Mouse (Mus musculus): ENCODE data around the gene Klf7. TPM values are rescaled to one million over a fixed set of nuclear protein-coding genes. Genes with fewer than 3 reads are reported as not detected.

The Klf7 gene
- polyA plus RNA-seq, 1 experiment from 2014 or later = 26.1 TPM

DNA sequence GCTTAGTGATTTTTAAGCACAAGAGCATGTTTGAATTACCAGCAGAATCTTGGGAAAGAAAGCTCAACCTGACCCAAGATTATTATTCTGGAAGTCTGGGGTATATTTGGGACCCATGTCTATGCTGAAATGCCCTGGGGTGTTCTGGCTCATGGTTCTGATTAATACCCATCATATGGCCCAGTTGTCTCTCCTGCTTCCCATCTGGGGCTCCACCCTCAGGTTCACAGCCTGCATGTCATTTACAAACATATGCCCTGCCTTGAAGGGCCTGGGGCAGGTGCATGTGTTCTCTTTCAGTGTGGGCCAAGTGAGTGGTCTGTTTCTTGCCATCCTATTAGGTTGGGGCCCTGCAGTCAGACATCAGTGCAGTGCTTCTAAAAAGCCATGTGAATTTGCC lies 114.1 kb downstream of the Klf7 start:
- ATAC-seq (ENCODE audit: low read depth) (no peak), DNase-seq (ENCODE audit: low spot score) (no peak)
- Histone ChIP-seq H3K27me3 (replicated peaks; ENCODE audit: control insufficient read depth, insufficient read depth, low read length) (no peaks in the 10 kb centered on the region), H3K4me2 (ENCODE audit: low read depth, low read length) (no peak overlapping the region), H3K9me3 (ENCODE audit: control insufficient read depth, low read length) (no peaks in the 10 kb centered on the region), H3K9ac (ENCODE audit: low read depth, low read length) (no peak overlapping the region), H3K4me3 (ENCODE audit: low read depth, low read length) (no peak overlapping the region), H3K27ac (replicated peaks; ENCODE audit: low read depth, low read length) (no peak overlapping the region), H3K4me1 (ENCODE audit: control insufficient read depth, insufficient read depth, low read length) (no peaks in the 10 kb centered on the region), H3K36me3 (ENCODE audit: control insufficient read depth, insufficient read depth, low read length) (no peaks in the 10 kb centered on the region)

DNA sequence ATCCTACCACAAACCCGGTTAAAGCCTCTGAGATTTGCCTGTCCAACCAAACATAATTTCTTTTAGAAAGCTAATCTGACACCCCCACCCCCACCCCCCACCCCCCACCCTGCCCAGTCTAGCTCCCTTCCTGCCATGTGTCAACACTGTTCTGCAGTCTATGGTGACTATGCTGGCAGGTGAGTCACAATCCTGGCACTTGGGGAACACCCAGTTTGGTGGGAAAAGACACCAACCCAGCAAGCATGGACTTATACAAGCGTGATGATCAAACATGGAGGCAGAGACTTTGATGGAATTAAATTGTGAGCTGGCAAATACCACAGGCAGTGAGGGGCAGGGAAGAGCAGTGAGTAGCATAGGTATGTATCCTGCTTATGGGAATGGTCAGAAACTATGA lies 116.9 kb downstream of the Klf7 start:
- 91% methylated on average over 2 of the region's 2 CpGs for WGBS
- no peak overlapping the region for H3K9ac ChIP-seq (ENCODE audit: low read depth, low read length)
- H3K27me3 ChIP-seq (replicated peaks; ENCODE audit: control insufficient read depth, insufficient read depth, low read length) = no peaks in the 10 kb centered on the region
- H3K4me3 ChIP-seq (ENCODE audit: low read depth, low read length) = no peak overlapping the region
- H3K36me3 ChIP-seq (ENCODE audit: control insufficient read depth, insufficient read depth, low read length) = no peaks in the 10 kb centered on the region
- no peak for DNase-seq (ENCODE audit: low spot score)
- H3K27ac ChIP-seq (replicated peaks; ENCODE audit: low read depth, low read length) = no peak overlapping the region
- no peaks in the 10 kb centered on the region for H3K9me3 ChIP-seq (ENCODE audit: control insufficient read depth, low read length)
- no peak for ATAC-seq (ENCODE audit: low read depth)
- H3K4me2 ChIP-seq (ENCODE audit: low read depth, low read length) = no peak overlapping the region
- H3K4me1 ChIP-seq (ENCODE audit: control insufficient read depth, insufficient read depth, low read length) = no peaks in the 10 kb centered on the region

DNA sequence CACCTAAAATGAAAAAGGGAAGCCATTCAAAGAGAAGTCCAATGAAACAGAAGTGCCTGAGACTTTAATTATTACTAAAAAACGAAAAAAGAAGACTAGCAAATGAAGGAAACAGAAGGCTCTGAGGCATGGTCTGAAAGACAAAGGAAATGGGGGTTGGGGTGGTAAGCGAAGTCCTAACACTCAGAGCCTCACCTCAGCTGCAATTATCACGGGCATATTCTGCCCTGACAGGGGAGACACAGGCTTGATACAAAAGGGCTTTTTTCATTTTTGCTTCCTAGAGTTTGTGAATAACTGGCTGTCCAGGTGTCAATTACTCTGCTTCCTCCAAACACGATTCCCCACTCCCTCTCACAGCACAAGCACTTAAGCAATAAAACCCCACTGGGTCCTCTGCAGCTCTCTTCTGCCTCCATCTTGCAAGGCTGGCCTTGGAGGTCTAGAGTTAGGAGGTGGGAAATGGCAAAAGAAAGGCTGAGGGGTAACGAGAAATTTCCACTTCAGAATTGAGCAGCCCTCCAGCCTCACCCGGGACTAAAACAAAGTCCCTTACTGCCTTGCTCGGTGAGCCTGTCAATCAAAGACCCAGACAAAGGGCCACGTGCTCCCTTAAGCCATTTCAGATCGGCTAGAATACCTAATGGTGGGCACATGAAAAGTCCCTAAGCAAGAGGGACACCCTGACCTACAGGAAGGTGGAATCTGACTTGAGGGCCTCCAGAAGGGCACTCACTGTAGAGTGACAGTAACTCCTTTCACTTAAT lies 118.4 kb downstream of the Klf7 start:
- 38% methylated on average over 9 of the region's 9 CpGs for WGBS
- Histone ChIP-seq H3K9me3 (ENCODE audit: control insufficient read depth, low read length) (no peaks in the 10 kb centered on the region), H3K9ac (ENCODE audit: low read depth, low read length) (no peak overlapping the region), H3K36me3 (ENCODE audit: control insufficient read depth, insufficient read depth, low read length) (no peaks in the 10 kb centered on the region), H3K4me1 (ENCODE audit: control insufficient read depth, insufficient read depth, low read length) (no peaks in the 10 kb centered on the region), H3K4me2 (ENCODE audit: low read depth, low read length) (no peak overlapping the region), H3K4me3 (ENCODE audit: low read depth, low read length) (no peak overlapping the region), H3K27ac (replicated peaks; ENCODE audit: low read depth, low read length) (no peak overlapping the region), H3K27me3 (replicated peaks; ENCODE audit: control insufficient read depth, insufficient read depth, low read length) (no peaks in the 10 kb centered on the region)
- ATAC-seq (ENCODE audit: low read depth) = no peak
- DNase-seq (ENCODE audit: low spot score) = no peak

DNA sequence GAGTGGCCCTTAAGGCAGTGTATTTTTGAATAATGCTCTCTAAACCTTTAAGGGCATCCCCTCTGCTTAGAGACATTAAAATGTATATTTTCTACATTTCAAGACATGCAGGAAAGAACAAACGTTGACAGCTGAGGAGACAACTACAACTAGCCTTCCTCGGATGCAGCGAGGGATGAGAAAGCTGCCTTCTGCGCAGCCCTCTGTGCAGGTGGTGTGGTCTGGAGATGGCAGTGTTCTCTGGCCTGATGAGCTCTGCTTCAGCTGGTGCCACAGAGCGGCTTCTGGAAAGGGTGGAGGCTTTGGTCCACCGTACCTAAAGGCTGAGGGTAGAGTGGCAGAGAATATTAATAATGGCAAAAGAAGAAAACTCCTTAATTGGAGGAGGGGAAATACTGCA lies 120.0 kb downstream of the Klf7 start:
- no peaks in the 10 kb centered on the region for H3K27me3 ChIP-seq (replicated peaks; ENCODE audit: control insufficient read depth, insufficient read depth, low read length)
- no peak overlapping the region for H3K4me3 ChIP-seq (ENCODE audit: low read depth, low read length)
- H3K27ac ChIP-seq (replicated peaks; ENCODE audit: low read depth, low read length) = no peak overlapping the region
- H3K4me1 ChIP-seq (ENCODE audit: control insufficient read depth, insufficient read depth, low read length) = peaks cover 4% of the 10 kb centered on the region; the same call in 1 of the 2 replicates
- no peak overlapping the region for H3K4me2 ChIP-seq (ENCODE audit: low read depth, low read length)
- no peak overlapping the region for H3K9ac ChIP-seq (ENCODE audit: low read depth, low read length)
- ATAC-seq (ENCODE audit: low read depth) = no peak
- no peaks in the 10 kb centered on the region for H3K9me3 ChIP-seq (ENCODE audit: control insufficient read depth, low read length)
- 91% methylated on average over 6 of the region's 6 CpGs for WGBS
- no peaks in the 10 kb centered on the region for H3K36me3 ChIP-seq (ENCODE audit: control insufficient read depth, insufficient read depth, low read length)
- no peak for DNase-seq (ENCODE audit: low spot score)

DNA sequence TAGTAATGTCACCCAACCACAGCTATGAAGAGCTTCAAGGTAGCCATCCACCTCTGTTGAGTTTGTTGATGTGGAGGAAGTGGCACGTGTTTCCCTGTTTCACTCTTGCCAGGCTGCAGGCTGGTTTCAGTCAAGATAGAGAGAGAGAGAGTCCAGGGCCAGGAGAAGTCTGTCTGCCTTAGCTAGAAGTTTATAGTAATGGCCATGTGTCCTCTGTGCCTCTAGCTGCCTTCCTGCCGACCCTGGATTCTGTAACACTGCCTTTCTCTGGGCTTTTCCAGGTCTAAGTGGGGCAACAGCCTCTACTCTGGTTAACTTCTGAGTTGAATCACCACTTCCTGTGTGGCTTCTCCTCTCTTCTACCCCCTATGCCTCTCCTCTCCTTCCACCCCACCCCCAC lies 121.5 kb downstream of the Klf7 start:
- Histone ChIP-seq H3K27me3 (replicated peaks; ENCODE audit: control insufficient read depth, insufficient read depth, low read length) (no peaks in the 10 kb centered on the region), H3K9me3 (ENCODE audit: control insufficient read depth, low read length) (no peaks in the 10 kb centered on the region), H3K36me3 (ENCODE audit: control insufficient read depth, insufficient read depth, low read length) (no peaks in the 10 kb centered on the region), H3K9ac (ENCODE audit: low read depth, low read length) (no peak overlapping the region), H3K4me1 (ENCODE audit: control insufficient read depth, insufficient read depth, low read length) (peaks cover 4% of the 10 kb centered on the region; the same call in 1 of the 2 replicates), H3K27ac (replicated peaks; ENCODE audit: low read depth, low read length) (no peak overlapping the region), H3K4me2 (ENCODE audit: low read depth, low read length) (no peak overlapping the region), H3K4me3 (ENCODE audit: low read depth, low read length) (no peak overlapping the region)
- ATAC-seq (ENCODE audit: low read depth) (no peak), DNase-seq (ENCODE audit: low spot score) (no peak)
- 73% methylated on average over 2 of the region's 2 CpGs for WGBS

DNA sequence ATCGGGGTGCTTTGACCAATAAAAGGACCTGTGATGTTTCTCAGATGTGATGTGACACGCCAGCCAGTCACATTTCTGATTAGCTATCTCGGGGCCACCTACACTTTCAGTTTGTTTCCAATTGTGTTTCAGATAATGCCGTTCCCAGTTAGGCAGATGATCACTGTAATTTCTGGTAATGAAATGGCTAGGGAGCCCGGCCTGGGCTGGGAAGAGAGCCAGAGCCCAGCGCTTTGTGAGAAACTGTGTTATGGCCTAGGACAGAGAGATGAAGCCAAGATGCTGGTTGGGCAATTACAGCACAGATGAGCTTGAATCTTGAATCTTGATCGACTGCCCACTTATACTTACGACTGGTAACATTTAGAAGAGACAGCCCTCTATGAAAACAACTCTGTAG lies 122.6 kb downstream of the Klf7 start:
- 83% methylated on average over 8 of the region's 8 CpGs for WGBS
- peaks cover 10% of the 10 kb centered on the region for H3K4me1 ChIP-seq (ENCODE audit: control insufficient read depth, insufficient read depth, low read length)
- DNase-seq (ENCODE audit: low spot score) = peak; percentile 28

DNA sequence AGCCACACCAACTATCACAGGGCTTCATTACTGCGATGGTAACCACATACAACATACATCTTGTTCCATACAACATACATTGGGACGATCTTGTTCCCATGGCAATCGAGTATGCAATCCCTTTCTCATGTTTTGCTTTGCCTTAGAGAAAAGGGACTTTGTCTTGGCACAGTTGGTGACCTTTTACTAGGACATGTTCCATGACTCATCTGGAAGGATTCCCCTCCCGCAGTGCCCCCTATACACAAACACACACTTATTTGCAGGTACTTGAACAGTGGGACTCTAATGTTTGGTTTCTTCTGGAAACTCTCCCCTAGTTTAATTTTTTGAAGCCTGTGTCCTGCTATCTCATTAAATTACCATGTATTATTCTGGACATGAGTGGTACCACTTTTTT lies 123.2 kb downstream of the Klf7 start:
- DNase-seq (ENCODE audit: low spot score) (no peak), ATAC-seq (ENCODE audit: low read depth) (no peak)
- H3K4me2 ChIP-seq (ENCODE audit: low read depth, low read length) = no peak overlapping the region
- WGBS = 86% methylated on average over 4 of the region's 4 CpGs
- peaks cover 14% of the 10 kb centered on the region for H3K4me1 ChIP-seq (ENCODE audit: control insufficient read depth, insufficient read depth, low read length)
- H3K9ac ChIP-seq (ENCODE audit: low read depth, low read length) = no peak overlapping the region
- H3K27me3 ChIP-seq (replicated peaks; ENCODE audit: control insufficient read depth, insufficient read depth, low read length) = no peaks in the 10 kb centered on the region
- no peaks in the 10 kb centered on the region for H3K36me3 ChIP-seq (ENCODE audit: control insufficient read depth, insufficient read depth, low read length)
- no peak overlapping the region for H3K27ac ChIP-seq (replicated peaks; ENCODE audit: low read depth, low read length)
- no peak overlapping the region for H3K4me3 ChIP-seq (ENCODE audit: low read depth, low read length)
- no peaks in the 10 kb centered on the region for H3K9me3 ChIP-seq (ENCODE audit: control insufficient read depth, low read length)

More for the DNA sequence above, 122.6 kb downstream of the Klf7 start:
- Histone ChIP-seq H3K9me3 (ENCODE audit: control insufficient read depth, low read length) (no peaks in the 10 kb centered on the region), H3K9ac (ENCODE audit: low read depth, low read length) (no peak overlapping the region), H3K27ac (replicated peaks; ENCODE audit: low read depth, low read length) (no peak overlapping the region), H3K4me2 (ENCODE audit: low read depth, low read length) (no peak overlapping the region), H3K4me3 (ENCODE audit: low read depth, low read length) (no peak overlapping the region), H3K36me3 (ENCODE audit: control insufficient read depth, insufficient read depth, low read length) (no peaks in the 10 kb centered on the region), H3K27me3 (replicated peaks; ENCODE audit: control insufficient read depth, insufficient read depth, low read length) (no peaks in the 10 kb centered on the region)
- ATAC-seq (ENCODE audit: low read depth) = no peak

DNA sequence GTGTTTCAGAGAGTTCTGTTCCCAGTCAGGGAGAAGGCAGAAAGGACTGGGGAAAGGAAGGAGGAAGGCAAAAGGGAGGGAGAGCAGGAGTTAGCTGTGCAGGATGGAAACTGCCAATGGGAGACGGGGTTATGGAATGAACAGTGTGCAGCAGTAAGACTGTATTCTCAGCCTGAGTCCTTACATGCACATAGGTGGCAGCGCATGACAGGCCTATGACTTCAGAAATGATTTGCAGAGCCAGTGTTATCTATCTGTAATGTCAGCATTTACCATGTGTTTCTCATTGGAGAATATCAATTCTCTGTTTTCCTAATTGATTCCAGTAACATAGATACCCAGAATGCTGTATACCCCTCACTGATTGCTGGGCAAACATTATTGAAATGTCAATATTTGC lies 123.9 kb downstream of the Klf7 start:
- H3K36me3 ChIP-seq (ENCODE audit: control insufficient read depth, insufficient read depth, low read length) = no peaks in the 10 kb centered on the region
- no peak overlapping the region for H3K4me2 ChIP-seq (ENCODE audit: low read depth, low read length)
- H3K4me1 ChIP-seq (ENCODE audit: control insufficient read depth, insufficient read depth, low read length) = peaks cover 14% of the 10 kb centered on the region
- no peak overlapping the region for H3K9ac ChIP-seq (ENCODE audit: low read depth, low read length)
- H3K4me3 ChIP-seq (ENCODE audit: low read depth, low read length) = no peak overlapping the region
- DNase-seq (ENCODE audit: low spot score) (no peak), ATAC-seq (ENCODE audit: low read depth) (no peak)
- WGBS = 61% methylated on average over 2 of the region's 2 CpGs
- no peaks in the 10 kb centered on the region for H3K9me3 ChIP-seq (ENCODE audit: control insufficient read depth, low read length)
- no peak overlapping the region for H3K27ac ChIP-seq (replicated peaks; ENCODE audit: low read depth, low read length)
- H3K27me3 ChIP-seq (replicated peaks; ENCODE audit: control insufficient read depth, insufficient read depth, low read length) = no peaks in the 10 kb centered on the region

DNA sequence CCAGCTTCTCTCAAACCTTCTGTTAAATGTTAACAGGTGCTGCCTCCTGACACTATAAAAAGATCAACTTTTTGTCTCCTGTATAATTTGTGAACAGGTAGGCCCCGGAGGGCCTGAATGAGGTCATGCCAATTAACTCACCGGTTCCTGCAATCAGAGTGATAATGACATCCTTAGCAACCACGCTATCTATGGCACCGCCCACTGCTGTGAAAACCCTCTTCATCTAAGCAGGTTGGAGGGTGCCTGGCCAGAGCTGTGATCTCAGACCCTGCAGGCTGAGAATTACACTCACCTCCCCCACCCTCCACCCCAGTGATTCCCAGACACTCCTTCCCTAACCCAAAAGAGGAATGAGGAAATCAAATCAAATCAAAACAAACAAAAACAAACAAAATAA lies 126.3 kb downstream of the Klf7 start:
- H3K27ac ChIP-seq (replicated peaks; ENCODE audit: low read depth, low read length) = no peak overlapping the region
- WGBS = 34% methylated on average over 4 of the region's 4 CpGs
- H3K4me3 ChIP-seq (ENCODE audit: low read depth, low read length) = no peak overlapping the region
- H3K27me3 ChIP-seq (replicated peaks; ENCODE audit: control insufficient read depth, insufficient read depth, low read length) = no peaks in the 10 kb centered on the region
- no peaks in the 10 kb centered on the region for H3K36me3 ChIP-seq (ENCODE audit: control insufficient read depth, insufficient read depth, low read length)
- ATAC-seq (ENCODE audit: low read depth) (peak; percentile 69; the same call in 1 of the 2 replicates), DNase-seq (ENCODE audit: low spot score) (peak; percentile 27)
- no peak overlapping the region for H3K4me2 ChIP-seq (ENCODE audit: low read depth, low read length)
- peaks cover 14% of the 10 kb centered on the region for H3K4me1 ChIP-seq (ENCODE audit: control insufficient read depth, insufficient read depth, low read length)
- no peak overlapping the region for H3K9ac ChIP-seq (ENCODE audit: low read depth, low read length)
- no peaks in the 10 kb centered on the region for H3K9me3 ChIP-seq (ENCODE audit: control insufficient read depth, low read length)
